Mouse (Mus musculus) heart, embryonic 10.5 days (tissue): ENCODE data around the gene Ddx51. TPM values are rescaled to one million over a fixed set of nuclear protein-coding genes. Genes with fewer than 3 reads are reported as not detected.

Experiments
- DNase-seq: peaks from one replicate; pipeline ENCODE4 v3.0.0-alpha.2; 2017; ENCODE audit warnings: low spot score
- H3K27ac ChIP-seq: fragments of 300-500 bp; sonication (generic); 2 replicates; pipeline ENCODE4 v1.5.1; 2016; ENCODE audit warnings: mild to moderate bottlenecking
- H3K27me3 ChIP-seq: fragments of 300-500 bp; sonication (generic); 2 replicates; pipeline ENCODE4 v1.6.1; 2016; ENCODE audit warnings: mild to moderate bottlenecking; ENCODE audit not compliant: poor library complexity, insufficient read depth, severe bottlenecking
- H3K36me3 ChIP-seq: fragments of 300-500 bp; sonication (generic); 2 replicates; pipeline ENCODE4 v1.6.1; 2016; ENCODE audit warnings: mild to moderate bottlenecking, moderate library complexity
- H3K4me1 ChIP-seq: fragments of 300-500 bp; sonication (generic); 2 replicates; pipeline ENCODE4 v1.6.1; 2016; ENCODE audit warnings: mild to moderate bottlenecking
- H3K4me3 ChIP-seq: fragments of 300-500 bp; sonication (generic); 2 replicates; pipeline ENCODE4 v1.5.1; 2016; ENCODE audit warnings: mild to moderate bottlenecking, moderate library complexity
- H3K9me3 ChIP-seq: fragments of 300-500 bp; sonication (generic); 2 replicates; pipeline ENCODE4 v1.6.1; 2016; ENCODE audit warnings: mild to moderate bottlenecking, moderate library complexity
- WGBS: fragments of 180-500 bp; shearing (Covaris S2); methylation state at CpG from one replicate; pipeline ENCODE4 v1.1.7; 2016; 5-methylcytosine and 5-hydroxymethylcytosine counted together
- polyA plus RNA-seq: library from polyadenylated mRNA; unstranded; fragments of >200 nt; fragmentation: Nextera tagmentation; extraction: Ambion mirVana; gene quantifications from 2 replicates; pipeline ENCODE4 v1.2.1, GENCODE M21; 2016

Ddx51 gene
- polyA plus RNA-seq, 1 experiment from 2014 or later = 33.9 TPM

GRCm38 (mm10) chr5:110627351-110627750 lies 25.9 kb upstream of the Ddx51 start:
- peaks cover 5% of the 10 kb centered on the region; the same call in 1 of the 2 replicates for H3K4me1 ChIP-seq
- no peaks in the 10 kb centered on the region for H3K9me3 ChIP-seq
- H3K36me3 ChIP-seq = no peaks in the 10 kb centered on the region
- peaks cover 32% of the 10 kb centered on the region; the same call in 1 of the 2 replicates for H3K27me3 ChIP-seq
- H3K27ac ChIP-seq = no peak overlapping the region
- no peak for DNase-seq
- 55% methylated on average over 10 of the region's 10 CpGs for WGBS
- H3K4me3 ChIP-seq = no peak overlapping the region

GRCm38 (mm10) chr5:110628156-110628555 lies 25.1 kb upstream of the Ddx51 start:
- H3K4me1 ChIP-seq = peaks cover 5% of the 10 kb centered on the region; the same call in 1 of the 2 replicates
- WGBS = 14% methylated on average over 19 of the region's 19 CpGs
- H3K9me3 ChIP-seq = no peaks in the 10 kb centered on the region
- DNase-seq = no peak
- peak overlapping the region; percentile 10; the same call in 1 of the 2 replicates for H3K4me3 ChIP-seq
- H3K27ac ChIP-seq = no peak overlapping the region
- H3K36me3 ChIP-seq = no peaks in the 10 kb centered on the region
- peaks cover 32% of the 10 kb centered on the region; the same call in 1 of the 2 replicates for H3K27me3 ChIP-seq

- H3K4me3 ChIP-seq = no peak overlapping the region
These were observed 23.6 kb upstream of the Ddx51 start for GRCm38 (mm10) chr5:110629525-110630120.

GRCm38 (mm10) chr5:110635951-110636707 lies 17.1 kb upstream of the Ddx51 start:
- DNase-seq = no peak
- H3K27me3 ChIP-seq = peaks cover 3% of the 10 kb centered on the region; the same call in 1 of the 2 replicates
- H3K27ac ChIP-seq = no peak overlapping the region
- no peaks in the 10 kb centered on the region for H3K36me3 ChIP-seq
- H3K4me3 ChIP-seq = no peak overlapping the region
- WGBS = 41% methylated on average over 6 of the region's 6 CpGs
- H3K9me3 ChIP-seq = no peaks in the 10 kb centered on the region
- no peaks in the 10 kb centered on the region for H3K4me1 ChIP-seq

More at GRCm38 (mm10) chr5:110629525-110630120, 23.6 kb upstream of the Ddx51 start:
- Histone ChIP-seq H3K27ac (no peak overlapping the region), H3K27me3 (peaks cover 32% of the 10 kb centered on the region; the same call in 1 of the 2 replicates), H3K9me3 (no peaks in the 10 kb centered on the region), H3K36me3 (no peaks in the 10 kb centered on the region), H3K4me1 (peaks cover 5% of the 10 kb centered on the region; the same call in 1 of the 2 replicates)
- 75% methylated on average over 2 of the region's 2 CpGs for WGBS
- DNase-seq = no peak

GRCm38 (mm10) chr5:110638306-110639074 lies 14.8 kb upstream of the Ddx51 start:
- no peaks in the 10 kb centered on the region for H3K36me3 ChIP-seq
- H3K4me1 ChIP-seq = no peaks in the 10 kb centered on the region
- WGBS = 78% methylated on average over 7 of the region's 7 CpGs
- H3K9me3 ChIP-seq = no peaks in the 10 kb centered on the region
- no peak overlapping the region for H3K27ac ChIP-seq
- no peak for DNase-seq
- H3K27me3 ChIP-seq = peaks cover 3% of the 10 kb centered on the region; the same call in 1 of the 2 replicates
- no peak overlapping the region for H3K4me3 ChIP-seq

- no peaks in the 10 kb centered on the region for H3K4me1 ChIP-seq
- 20% methylated on average over 12 of the region's 12 CpGs for WGBS
- peak; percentile 86 for DNase-seq
These were observed 13.8 kb upstream of the Ddx51 start for GRCm38 (mm10) chr5:110639459-110639858.

GRCm38 (mm10) chr5:110646377-110646776 lies 6.9 kb upstream of the Ddx51 start:
- no peak overlapping the region for H3K27ac ChIP-seq
- H3K27me3 ChIP-seq = no peaks in the 10 kb centered on the region
- H3K4me3 ChIP-seq = no peak overlapping the region
- DNase-seq = no peak
- no peaks in the 10 kb centered on the region for H3K9me3 ChIP-seq
- H3K4me1 ChIP-seq = no peaks in the 10 kb centered on the region
- H3K36me3 ChIP-seq = peaks cover 63% of the 10 kb centered on the region

More at GRCm38 (mm10) chr5:110639459-110639858, 13.8 kb upstream of the Ddx51 start:
- peak overlapping the region; percentile 43 for H3K4me3 ChIP-seq
- H3K27me3 ChIP-seq = peaks cover 3% of the 10 kb centered on the region; the same call in 1 of the 2 replicates
- no peaks in the 10 kb centered on the region for H3K36me3 ChIP-seq
- H3K9me3 ChIP-seq = no peaks in the 10 kb centered on the region
- H3K27ac ChIP-seq = peak overlapping the region; percentile 64; the same call in 1 of the 2 replicates

- peaks cover 78% of the 10 kb centered on the region for H3K36me3 ChIP-seq
- H3K4me3 ChIP-seq = peak overlapping the region; percentile 84
- 2% methylated on average over 37 of the region's 37 CpGs for WGBS
- H3K4me1 ChIP-seq = peaks cover 20% of the 10 kb centered on the region
- DNase-seq = peak; percentile 79
- H3K9me3 ChIP-seq = no peaks in the 10 kb centered on the region
- H3K27me3 ChIP-seq = no peaks in the 10 kb centered on the region
- H3K27ac ChIP-seq = peak overlapping the region; percentile 86
These were observed 435 bp downstream of the Ddx51 start for GRCm38 (mm10) chr5:110653686-110654085.

GRCm38 (mm10) chr5:110659682-110660081 lies 6.4 kb downstream of the Ddx51 start:
- Histone ChIP-seq H3K9me3 (no peaks in the 10 kb centered on the region), H3K27me3 (no peaks in the 10 kb centered on the region), H3K36me3 (peaks cover 92% of the 10 kb centered on the region), H3K4me1 (no peaks in the 10 kb centered on the region), H3K27ac (no peak overlapping the region), H3K4me3 (no peak overlapping the region)
- DNase-seq = no peak

- Histone ChIP-seq H3K4me3 (no peak overlapping the region), H3K36me3 (peaks cover 92% of the 10 kb centered on the region), H3K27me3 (no peaks in the 10 kb centered on the region), H3K9me3 (no peaks in the 10 kb centered on the region), H3K4me1 (no peaks in the 10 kb centered on the region), H3K27ac (no peak overlapping the region)
- DNase-seq = no peak
- WGBS = 84% methylated on average over 2 of the region's 2 CpGs
These were observed 10.8 kb downstream of the Ddx51 start for GRCm38 (mm10) chr5:110664041-110664440.

- Histone ChIP-seq H3K9me3 (no peaks in the 10 kb centered on the region), H3K4me1 (no peaks in the 10 kb centered on the region), H3K27me3 (no peaks in the 10 kb centered on the region), H3K4me3 (no peak overlapping the region), H3K27ac (no peak overlapping the region), H3K36me3 (peaks cover 91% of the 10 kb centered on the region)
- WGBS = 88% methylated on average over 2 of the region's 2 CpGs
- DNase-seq = no peak
These were observed 11.6 kb downstream of the Ddx51 start for GRCm38 (mm10) chr5:110664750-110665269.

- H3K27ac ChIP-seq = no peak overlapping the region
- no peaks in the 10 kb centered on the region for H3K4me1 ChIP-seq
- H3K9me3 ChIP-seq = no peaks in the 10 kb centered on the region
- DNase-seq = no peak
- H3K27me3 ChIP-seq = no peaks in the 10 kb centered on the region
- WGBS = 67% methylated on average over 6 of the region's 6 CpGs
- H3K4me3 ChIP-seq = no peak overlapping the region
- H3K36me3 ChIP-seq = peaks cover 91% of the 10 kb centered on the region
These were observed 12.4 kb downstream of the Ddx51 start for GRCm38 (mm10) chr5:110665486-110666121.
